Comparison of ENCODE assay signal across 9 mouse cellular contexts in genomic region chr1:156659906-156660659, GRCm38 (mm10). TPM values are rescaled to one million over a fixed set of nuclear protein-coding genes. Genes with fewer than 3 reads are reported as not detected.
DNase-seq lines count a peak whose midpoint lies in the region; ATAC-seq and TF ChIP-seq lines count a peak whose summit lies in the region.
"Had no signal": no experiment of that assay in that cellular context is flagged by ENCODE, and none has a peak within 500 bp of the region (broad histone marks: within the 10 kb centered on the region; RNA-seq: fewer than 3 reads in every experiment).

No protein-coding gene starts in this region.

- H3K36me3 ChIP-seq in liver, embryonic 12.5 days: no peaks in the 10 kb centered on the region
- no peaks in the 10 kb centered on the region for H3K36me3 ChIP-seq in liver, embryonic 11.5 days (ENCODE audit: control insufficient read depth, insufficient read depth, low read length)
- no peaks in the 10 kb centered on the region for H3K36me3 ChIP-seq in intestine, embryonic 15.5 days
- peaks cover 2% of the 10 kb centered on the region; the same call in 1 of the 2 replicates for H3K36me3 ChIP-seq in small intestine, adult 2 months (ENCODE audit: control insufficient read depth, insufficient read depth, low read length)

- DNase-seq in liver, embryonic 11.5 days (ENCODE audit: low spot score): no peak
- peak; percentile 79 for DNase-seq in adrenal gland, postnatal 10 days
- DNase-seq in layer of hippocampus, postnatal 36 days: no peak
- DNase-seq in cerebellum, adult 11-12 months: no peak
- DNase-seq in right cerebral cortex, postnatal 4 days: no peak

- H3K4me3 ChIP-seq in liver, embryonic 12.5 days: no peak overlapping the region
- H3K4me3 ChIP-seq in liver, embryonic 11.5 days (ENCODE audit: low read depth, low read length): no peak overlapping the region
- no peak overlapping the region for H3K4me3 ChIP-seq in intestine, embryonic 15.5 days (replicated peaks)
- H3K4me3 ChIP-seq in small intestine, adult 2 months (ENCODE audit: low read depth, low read length): peak overlapping the region; percentile 35

- no peak for TF ChIP-seq POLR2A in small intestine, adult 2 months (IDR thresholded peaks at IDR 0.05; ENCODE audit: low read depth, low read length)

- peak overlapping the region; percentile 31; the same call in 1 of the 2 replicates for H3K4me2 ChIP-seq in liver, embryonic 12.5 days
- no peak overlapping the region for H3K4me2 ChIP-seq in liver, embryonic 11.5 days
- H3K4me2 ChIP-seq in intestine, embryonic 15.5 days (replicated peaks): 0 out of 2 replicates have a peak overlapping the region, but pooled peaks have one; percentile 11

- H3K27me3 ChIP-seq in liver, embryonic 12.5 days (replicated peaks): no peaks in the 10 kb centered on the region
- no peaks in the 10 kb centered on the region for H3K27me3 ChIP-seq in liver, embryonic 11.5 days (replicated peaks; ENCODE audit: control insufficient read depth, insufficient read depth, low read length)
- H3K27me3 ChIP-seq in intestine, embryonic 15.5 days (replicated peaks): no peaks in the 10 kb centered on the region
- H3K27me3 ChIP-seq in small intestine, adult 2 months (ENCODE audit: control insufficient read depth, insufficient read depth, low read length): no peaks in the 10 kb centered on the region
- H3K27me3 ChIP-seq: megakaryocyte, embryonic 14.5 days had no signal

- peaks cover 4% of the 10 kb centered on the region; the same call in 1 of the 2 replicates for H3K4me1 ChIP-seq in liver, embryonic 12.5 days
- H3K4me1 ChIP-seq in liver, embryonic 11.5 days (replicated peaks; ENCODE audit: control insufficient read depth, insufficient read depth, low read length): no peaks in the 10 kb centered on the region; the same call in 1 of the 2 replicates
- 0 out of 2 replicates have a peak, but pooled peaks cover 4% of the 10 kb centered on the region for H3K4me1 ChIP-seq in intestine, embryonic 15.5 days (replicated peaks)
- H3K4me1 ChIP-seq in small intestine, adult 2 months (ENCODE audit: control insufficient read depth, insufficient read depth, insufficient read length, low read length): peaks cover 18% of the 10 kb centered on the region; the same call in 1 of the 2 replicates

- no peaks in the 10 kb centered on the region for H3K9me3 ChIP-seq in liver, embryonic 12.5 days (replicated peaks)
- H3K9me3 ChIP-seq in liver, embryonic 11.5 days (ENCODE audit: control insufficient read depth, low read length): no peaks in the 10 kb centered on the region
- H3K9me3 ChIP-seq in intestine, embryonic 15.5 days: no peaks in the 10 kb centered on the region
- H3K9me3 ChIP-seq: megakaryocyte, embryonic 14.5 days had no signal

- ATAC-seq in liver, embryonic 12.5 days: no peak
- no peak for ATAC-seq in liver, embryonic 11.5 days (replicated peaks; ENCODE audit: low FRiP score)
- ATAC-seq in intestine, embryonic 15.5 days: peak; percentile 35; the same call in 1 of the 2 replicates

- no peak for TF ChIP-seq CTCF in small intestine, adult 2 months (IDR thresholded peaks at IDR 0.05; ENCODE audit: extremely low read depth, insufficient read length, insufficient replicate concordance, low read depth, low read length)

- no peak overlapping the region for H3K27ac ChIP-seq in liver, embryonic 12.5 days
- no peak overlapping the region for H3K27ac ChIP-seq in liver, embryonic 11.5 days (ENCODE audit: low read depth, low read length)
- no peak overlapping the region for H3K27ac ChIP-seq in intestine, embryonic 15.5 days
- no peak overlapping the region for H3K27ac ChIP-seq in small intestine, adult 2 months (ENCODE audit: insufficient read depth, low read depth, low read length)

- H3K9ac ChIP-seq in liver, embryonic 12.5 days: no peak overlapping the region
- H3K9ac ChIP-seq in liver, embryonic 11.5 days (ENCODE audit: low read depth, low read length): no peak overlapping the region
- no peak overlapping the region for H3K9ac ChIP-seq in intestine, embryonic 15.5 days

- WGBS in liver, embryonic 12.5 days (ENCODE audit: insufficient replicate concordance): 71% methylated on average over 13 of the region's 13 CpGs
- 75% methylated on average over 13 of the region's 13 CpGs for WGBS in liver, embryonic 11.5 days
- WGBS in intestine, embryonic 15.5 days: 73% methylated on average over 13 of the region's 13 CpGs
- WGBS in small intestine, adult 2 months: 43% methylated on average over 13 of the region's 13 CpGs

RNA-seq across cellular contexts. Expression of gene Tor3a, which starts 14.1 kb away (rescaled TPM):
- 2.9 and 3.3 TPM in 2 replicates for polyA plus RNA-seq in liver, embryonic 12.5 days (2016; fragmentation: Nextera tagmentation; extraction: Ambion mirVana)
- polyA plus RNA-seq in liver, embryonic 11.5 days (2014; fragmentation: Nextera tagmentation; extraction: Ambion mirVana): 4.0 and 4.3 TPM in 2 replicates
- total RNA-seq in adrenal gland, postnatal 10 days (2021): 10 to 100 TPM; 11.6 to 15.3 TPM
- polyA plus RNA-seq in intestine, embryonic 15.5 days (2015; fragmentation: Nextera tagmentation; extraction: Ambion mirVana): 5.4 and 5.6 TPM in 2 replicates
- polyA plus RNA-seq in small intestine, adult 2 months (2012; rRNA removed): 21.5 and 31.0 TPM in 2 replicates
- total RNA-seq in layer of hippocampus, postnatal 36 days (2021): 1 to 10 TPM; 5.9 to 7.1 TPM

RNA-seq across cellular contexts. Expression of gene Fam20b, which starts 58.8 kb away (rescaled TPM):
- 15.5 and 17.1 TPM in 2 replicates for polyA plus RNA-seq in liver, embryonic 12.5 days (2016; fragmentation: Nextera tagmentation; extraction: Ambion mirVana)
- polyA plus RNA-seq in liver, embryonic 11.5 days (2014; fragmentation: Nextera tagmentation; extraction: Ambion mirVana): 22.1 and 22.2 TPM in 2 replicates
- 10 to 100 TPM; 37.5 to 42.8 TPM for total RNA-seq in adrenal gland, postnatal 10 days (2021)
- 45.5 and 48.0 TPM in 2 replicates for polyA plus RNA-seq in intestine, embryonic 15.5 days (2015; fragmentation: Nextera tagmentation; extraction: Ambion mirVana)
- 12.7 and 25.7 TPM in 2 replicates for polyA plus RNA-seq in small intestine, adult 2 months (2012; rRNA removed)
- 10 to 100 TPM; 76.5 to 78.5 TPM for total RNA-seq in layer of hippocampus, postnatal 36 days (2021)
